Mouse (Mus musculus) liver, adult 2 months (tissue): Measurements from ENCODE around the gene Adamts6. TPM values are rescaled to one million over a fixed set of nuclear protein-coding genes. Genes with fewer than 3 reads are reported as not detected.

ENCODE experiments used
- DNase-seq: peaks from one replicate; pipeline ENCODE4 v3.0.0-alpha.2; 2011; ENCODE audit warnings: low read depth, low spot score; ENCODE audit errors: extremely low read depth
- H3K27ac ChIP-seq: fragments of 200-500 bp; replicated peaks from 2 replicates; pipeline ENCODE4 v1.5.1; 2012; ENCODE audit warnings: low read depth, mild to moderate bottlenecking, control low read depth, inconsistent platforms, low read length; ENCODE audit not compliant: insufficient read depth
- H3K27me3 ChIP-seq: fragments of 200-500 bp; 2 replicates; pipeline ENCODE4 v1.6.1; 2012; ENCODE audit warnings: mild to moderate bottlenecking, moderate library complexity, low read length, inconsistent platforms; ENCODE audit not compliant: control insufficient read depth, insufficient read depth
- H3K36me3 ChIP-seq: fragments of 200-500 bp; 2 replicates; pipeline ENCODE4 v1.6.1; 2012; ENCODE audit warnings: low read length, inconsistent platforms; ENCODE audit not compliant: control insufficient read depth, insufficient read depth
- H3K4me1 ChIP-seq: fragments of 200-500 bp; 2 replicates; pipeline ENCODE4 v1.6.1; 2011; ENCODE audit warnings: low read length; ENCODE audit not compliant: control insufficient read depth, insufficient read depth
- H3K4me3 ChIP-seq: fragments of 200-500 bp; 2 replicates; pipeline ENCODE4 v1.5.1; 2011; ENCODE audit warnings: low read depth, mild to moderate bottlenecking, control low read depth, low read length, moderate library complexity; ENCODE audit not compliant: insufficient read depth
- H3K79me2 ChIP-seq: fragments of 200-500 bp; 2 replicates; pipeline ENCODE4 v1.6.1; 2012; ENCODE audit warnings: inconsistent platforms, mild to moderate bottlenecking, low read length, moderate library complexity; ENCODE audit not compliant: control insufficient read depth, insufficient read depth
- H3K9ac ChIP-seq: fragments of 200-500 bp; 2 replicates; pipeline ENCODE4 v1.6.1; 2012; ENCODE audit warnings: low read depth, mild to moderate bottlenecking, control low read depth, inconsistent platforms, low read length
- CTCF ChIP-seq: fragments of 200-500 bp; IDR thresholded peaks from 2 replicates; pipeline ENCODE4 v1.5.1; 2011; ENCODE audit warnings: low read depth, low read length, control low read depth
- POLR2A ChIP-seq: fragments of 200-500 bp; IDR thresholded peaks from 2 replicates; pipeline ENCODE4 v1.6.1; 2011; ENCODE audit warnings: low read length, control low read depth; ENCODE audit not compliant: insufficient read depth; ENCODE audit errors: extremely low read depth
- WGBS: fragments of 180-500 bp; shearing (Covaris S2); methylation state at CpG from one replicate; pipeline ENCODE4 v1.1.7; 2018; 5-methylcytosine and 5-hydroxymethylcytosine counted together
- polyA plus RNA-seq: library from polyadenylated mRNA; depleted of rRNA; stranded (reverse); fragments of >200 nt; gene quantifications from 2 replicates; pipeline ENCODE4 v1.2.3, GENCODE M21; 2012
- total RNA-seq: library from RNA; depleted of rRNA; stranded (reverse); fragments of >200 nt; gene quantifications from 2 replicates; pipeline ENCODE4 v1.2.3, GENCODE M21; 2014

Gene Adamts6
- total and polyA plus RNA-seq, 2 experiments: 0.75 to 2.1 TPM

- H3K4me3 ChIP-seq: no peak overlapping the region
- no peak for TF ChIP-seq POLR2A
- TF ChIP-seq CTCF: no peak
- no peak overlapping the region for H3K9ac ChIP-seq
- H3K36me3 ChIP-seq: no peaks in the 10 kb centered on the region
- no peak overlapping the region for H3K27ac ChIP-seq
- WGBS: 71% methylated on average over 1 of the region's 1 CpGs
- no peaks in the 10 kb centered on the region for H3K4me1 ChIP-seq
- no peak for DNase-seq
- H3K79me2 ChIP-seq: no peaks in the 10 kb centered on the region
- no peaks in the 10 kb centered on the region for H3K27me3 ChIP-seq
Measured at GRCm38 (mm10) chr13:104504043-104504442, 216.4 kb downstream of the Adamts6 start.

GRCm38 (mm10) chr13:104506165-104506875 is 218.7 kb downstream of the Adamts6 start:
- 90% methylated on average over 6 of the region's 6 CpGs for WGBS
- Histone ChIP-seq H3K27ac (no peak overlapping the region), H3K27me3 (no peaks in the 10 kb centered on the region), H3K4me1 (no peaks in the 10 kb centered on the region), H3K79me2 (no peaks in the 10 kb centered on the region), H3K36me3 (no peaks in the 10 kb centered on the region), H3K9ac (no peak overlapping the region), H3K4me3 (no peak overlapping the region)
- TF ChIP-seq CTCF (no peak), POLR2A (no peak)
- DNase-seq: no peak

GRCm38 (mm10) chr13:104507671-104508070 is 220.0 kb downstream of the Adamts6 start:
- H3K27me3 ChIP-seq: no peaks in the 10 kb centered on the region
- no peaks in the 10 kb centered on the region for H3K79me2 ChIP-seq
- no peak overlapping the region for H3K4me3 ChIP-seq
- H3K9ac ChIP-seq: no peak overlapping the region
- no peak for DNase-seq
- H3K36me3 ChIP-seq: no peaks in the 10 kb centered on the region
- WGBS: 92% methylated on average over 6 of the region's 6 CpGs
- no peaks in the 10 kb centered on the region for H3K4me1 ChIP-seq
- no peak overlapping the region for H3K27ac ChIP-seq
- TF ChIP-seq CTCF: no peak
- no peak for TF ChIP-seq POLR2A

GRCm38 (mm10) chr13:104509561-104510493 is 222.2 kb downstream of the Adamts6 start:
- peak; percentile 15 for DNase-seq
- 68% methylated on average over 26 of the region's 26 CpGs for WGBS
- no peak overlapping the region for H3K27ac ChIP-seq
- no peaks in the 10 kb centered on the region for H3K79me2 ChIP-seq
- no peaks in the 10 kb centered on the region for H3K4me1 ChIP-seq
- no peaks in the 10 kb centered on the region for H3K27me3 ChIP-seq
- H3K9ac ChIP-seq: no peak overlapping the region
- no peak for TF ChIP-seq CTCF
- no peak for TF ChIP-seq POLR2A
- no peaks in the 10 kb centered on the region for H3K36me3 ChIP-seq
- H3K4me3 ChIP-seq: no peak overlapping the region

- Histone ChIP-seq H3K27me3 (no peaks in the 10 kb centered on the region), H3K4me1 (no peaks in the 10 kb centered on the region), H3K36me3 (no peaks in the 10 kb centered on the region), H3K9ac (no peak overlapping the region), H3K79me2 (no peaks in the 10 kb centered on the region), H3K27ac (no peak overlapping the region), H3K4me3 (no peak overlapping the region)
- no peak for DNase-seq
- 91% methylated on average over 5 of the region's 5 CpGs for WGBS
- TF ChIP-seq CTCF: no peak
- no peak for TF ChIP-seq POLR2A
Measured at GRCm38 (mm10) chr13:104510766-104511165, 223.1 kb downstream of the Adamts6 start.

- Histone ChIP-seq H3K4me3 (no peak overlapping the region), H3K9ac (no peak overlapping the region), H3K79me2 (no peaks in the 10 kb centered on the region), H3K36me3 (no peaks in the 10 kb centered on the region), H3K4me1 (no peaks in the 10 kb centered on the region), H3K27ac (no peak overlapping the region), H3K27me3 (no peaks in the 10 kb centered on the region)
- TF ChIP-seq POLR2A (no peak), CTCF (no peak)
- WGBS: 91% methylated on average over 1 of the region's 1 CpGs
- no peak for DNase-seq
Measured at GRCm38 (mm10) chr13:104515054-104515453, 227.4 kb downstream of the Adamts6 start.
